Mouse (Mus musculus) CH12.LX (cell line): ENCODE data around the gene Fbxo31. TPM values are rescaled to one million over a fixed set of nuclear protein-coding genes. Genes with fewer than 3 reads are reported as not detected.

Experiments used
- DNase-seq: peaks from one replicate; pipeline ENCODE4 v3.0.0-alpha.2; 2013; ENCODE audit errors: extremely low read depth
- H3K27ac ChIP-seq: 2 replicates; pipeline ENCODE4 v1.5.1; 2012; ENCODE audit warnings: low read depth, mild to moderate bottlenecking, control low read depth, moderate library complexity; ENCODE audit not compliant: insufficient read depth
- H3K27me3 ChIP-seq: replicated peaks from 2 replicates; pipeline ENCODE3; 2012; ENCODE audit warnings: inconsistent platforms
- H3K36me3 ChIP-seq, 2 experiments: replicated peaks in 1 of 2; 2 replicates each; pipeline versions ENCODE3 to v1.6.1; 2012; ENCODE audit warnings: inconsistent platforms in 1 of 2, low read length in 1 of 2, mild to moderate bottlenecking in 1 of 2, mixed read lengths in 1 of 2, moderate library complexity in 1 of 2; ENCODE audit not compliant: control insufficient read depth in 1 of 2, insufficient read depth in 1 of 2
- H3K4me1 ChIP-seq, 2 experiments: 2 replicates each; pipeline ENCODE4 v1.6.1; 2012; ENCODE audit warnings: inconsistent platforms in 1 of 2, moderate library complexity in 1 of 2; ENCODE audit not compliant: insufficient read depth in 2 of 2, control insufficient read depth in 1 of 2
- H3K4me2 ChIP-seq: 2 replicates; pipeline ENCODE4 v1.6.1; 2012; ENCODE audit warnings: low read depth, mild to moderate bottlenecking, control low read depth; ENCODE audit not compliant: poor library complexity, insufficient read depth, severe bottlenecking
- H3K4me3 ChIP-seq, 3 experiments: fragments of 150-350 bp in 1 of 3; sonication (generic) in 1 of 3; replicated peaks in 1 of 3; 2 replicates each; pipeline versions ENCODE3 to v1.5.1; 2011 to 2012; ENCODE audit warnings: low read depth in 2 of 3, low read length in 2 of 3, mild to moderate bottlenecking in 2 of 3, moderate library complexity in 2 of 3, control low read depth in 1 of 3, improper control_type of control experiment in 1 of 3, inconsistent platforms in 1 of 3, mixed read lengths in 1 of 3; ENCODE audit not compliant: poor library complexity in 1 of 3
- H3K79me2 ChIP-seq: replicated peaks from 2 replicates; pipeline ENCODE4 v1.6.1; 2012; ENCODE audit warnings: mild to moderate bottlenecking, moderate library complexity; ENCODE audit not compliant: control insufficient read depth, poor library complexity, insufficient read depth, severe bottlenecking; ENCODE audit errors: extremely low read depth
- H3K9ac ChIP-seq: 2 replicates; pipeline ENCODE4 v1.6.1; 2012; ENCODE audit warnings: low read depth, mild to moderate bottlenecking, control low read depth, moderate library complexity; ENCODE audit not compliant: insufficient read depth
- H3K9me3 ChIP-seq: replicated peaks from 2 replicates; pipeline ENCODE3; 2012; ENCODE audit warnings: low read length, inconsistent platforms, mixed read lengths
- BHLHE40 ChIP-seq: IDR thresholded peaks from 2 replicates; pipeline ENCODE4 v1.6.1; 2011; ENCODE audit warnings: mild to moderate bottlenecking, low read depth, low read length, improper control_type of control experiment
- CHD1 ChIP-seq: IDR thresholded peaks from 2 replicates; pipeline ENCODE4 v1.6.1; 2012; ENCODE audit warnings: low read depth, low read length, improper control_type of control experiment, inconsistent platforms
- CTCF ChIP-seq, 2 experiments: IDR thresholded peaks in 1 of 2; conservative IDR thresholded peaks in 1 of 2; 2 replicates each; pipeline ENCODE4 v1.5.1; 2011 to 2012; ENCODE audit warnings: low read depth in 2 of 2, low read length in 2 of 2, improper control_type of control experiment in 1 of 2, inconsistent platforms in 1 of 2, mild to moderate bottlenecking in 1 of 2, moderate library complexity in 1 of 2
- EP300 ChIP-seq: IDR thresholded peaks from 2 replicates; pipeline ENCODE4 v1.6.1; 2011; ENCODE audit warnings: low read length, improper control_type of control experiment
- ETS1 ChIP-seq: conservative IDR thresholded peaks from 2 replicates; pipeline ENCODE4 v1.6.1; 2012; ENCODE audit warnings: low read depth, mild to moderate bottlenecking, inconsistent platforms, low read length, improper control_type of control experiment, moderate library complexity
- GABPA ChIP-seq: IDR thresholded peaks from 2 replicates; pipeline ENCODE4 v1.6.1; 2012; ENCODE audit warnings: low read depth, low read length, improper control_type of control experiment, inconsistent platforms; ENCODE audit not compliant: insufficient replicate concordance
- HCFC1 ChIP-seq: IDR thresholded peaks from 2 replicates; pipeline ENCODE4 v1.6.1; 2012; ENCODE audit warnings: low read depth, mild to moderate bottlenecking, inconsistent platforms, low read length, improper control_type of control experiment
- IRF4 ChIP-seq: IDR thresholded peaks from 2 replicates; pipeline ENCODE4 v1.6.1; 2014; ENCODE audit warnings: low read depth, mild to moderate bottlenecking, inconsistent platforms, low read length, improper control_type of control experiment
- JUND ChIP-seq: conservative IDR thresholded peaks from 2 replicates; pipeline ENCODE4 v1.6.1; 2011; ENCODE audit warnings: low read depth, low read length, improper control_type of control experiment
- MAFK ChIP-seq: IDR thresholded peaks from 2 replicates; pipeline ENCODE4 v1.6.1; 2011; ENCODE audit warnings: low read length, improper control_type of control experiment; ENCODE audit not compliant: insufficient replicate concordance
- MAX ChIP-seq: IDR thresholded peaks from 2 replicates; pipeline ENCODE4 v1.6.1; 2011; ENCODE audit warnings: low read length, improper control_type of control experiment
- MEF2A ChIP-seq: IDR thresholded peaks from 2 replicates; pipeline ENCODE4 v1.6.1; 2014; ENCODE audit warnings: low read depth, mild to moderate bottlenecking, inconsistent platforms, low read length, improper control_type of control experiment, borderline replicate concordance
- MXI1 ChIP-seq: IDR thresholded peaks from 2 replicates; pipeline ENCODE4 v1.6.1; 2011; ENCODE audit warnings: mild to moderate bottlenecking, low read depth, low read length, improper control_type of control experiment
- MYC ChIP-seq: IDR thresholded peaks from 2 replicates; pipeline ENCODE4 v1.6.1; 2011; ENCODE audit warnings: low read depth, mild to moderate bottlenecking, improper control_type of control experiment, low read length
- NELFE ChIP-seq: IDR thresholded peaks from 2 replicates; pipeline ENCODE4 v1.6.1; 2011; ENCODE audit warnings: low read depth, low read length, improper control_type of control experiment
- NRF1 ChIP-seq: IDR thresholded peaks from 2 replicates; pipeline ENCODE4 v1.6.1; 2014; ENCODE audit warnings: low read depth, mild to moderate bottlenecking, inconsistent platforms, low read length, improper control_type of control experiment, moderate library complexity
- PAX5 ChIP-seq: IDR thresholded peaks from 2 replicates; pipeline ENCODE4 v1.6.1; 2012; ENCODE audit warnings: low read length, inconsistent platforms, mixed read lengths
- POLR2A ChIP-seq: IDR thresholded peaks from 2 replicates; pipeline ENCODE4 v1.6.1; 2011; ENCODE audit warnings: low read depth, mild to moderate bottlenecking, improper control_type of control experiment, low read length
- POLR2AphosphoS2 ChIP-seq: IDR thresholded peaks from 2 replicates; pipeline ENCODE4 v1.6.1; 2011; ENCODE audit warnings: low read depth, low read length, improper control_type of control experiment
- RAD21 ChIP-seq: IDR thresholded peaks from 2 replicates; pipeline ENCODE4 v1.6.1; 2011; ENCODE audit warnings: low read depth, mild to moderate bottlenecking, low read length, improper control_type of control experiment, moderate library complexity
- RCOR1 ChIP-seq: conservative IDR thresholded peaks from 2 replicates; pipeline ENCODE4 v1.6.1; 2012; ENCODE audit warnings: low read depth, mild to moderate bottlenecking, inconsistent platforms, low read length, improper control_type of control experiment
- SIN3A ChIP-seq: IDR thresholded peaks from 2 replicates; pipeline ENCODE4 v1.6.1; 2012; ENCODE audit warnings: low read length, improper control_type of control experiment, inconsistent platforms
- SMC3 ChIP-seq: IDR thresholded peaks from 2 replicates; pipeline ENCODE4 v1.6.1; 2011; ENCODE audit warnings: low read depth, low read length, improper control_type of control experiment
- TBP ChIP-seq: conservative IDR thresholded peaks from 2 replicates; pipeline ENCODE4 v1.6.1; 2011; ENCODE audit warnings: low read depth, low read length, improper control_type of control experiment
- TCF12 ChIP-seq: IDR thresholded peaks from 2 replicates; pipeline ENCODE4 v1.6.1; 2014; ENCODE audit warnings: low read depth, mild to moderate bottlenecking, inconsistent platforms, low read length, improper control_type of control experiment
- UBTF ChIP-seq: IDR thresholded peaks from 2 replicates; pipeline ENCODE4 v1.6.1; 2012; ENCODE audit warnings: low read depth, mild to moderate bottlenecking, inconsistent platforms, low read length, improper control_type of control experiment, moderate library complexity
- USF1 ChIP-seq: IDR thresholded peaks from 2 replicates; pipeline ENCODE4 v1.6.1; 2014; ENCODE audit warnings: low read depth, mild to moderate bottlenecking, inconsistent platforms, low read length, improper control_type of control experiment
- USF2 ChIP-seq: conservative IDR thresholded peaks from 2 replicates; pipeline ENCODE4 v1.6.1; 2011; ENCODE audit warnings: low read depth, low read length, improper control_type of control experiment
- ZC3H11A ChIP-seq: IDR thresholded peaks from 2 replicates; pipeline ENCODE4 v1.6.1; 2012; ENCODE audit warnings: low read depth, mild to moderate bottlenecking, inconsistent platforms, low read length, improper control_type of control experiment
- ZMIZ1 ChIP-seq: IDR thresholded peaks from 2 replicates; pipeline ENCODE4 v1.6.1; 2012; ENCODE audit warnings: low read depth, mild to moderate bottlenecking, inconsistent platforms, low read length, improper control_type of control experiment
- ZNF384 ChIP-seq: IDR thresholded peaks from 2 replicates; pipeline ENCODE4 v1.6.1; 2012; ENCODE audit warnings: low read depth, low read length, improper control_type of control experiment, inconsistent platforms
- dilution Hi-C: fragments of 300-500 bp; cut with MboI; formaldehyde crosslinking; loops from 2 replicates; pipeline ENCODE4 v1.14.3; 2020; ENCODE audit warnings: low sequenced_read_pairs; ENCODE audit not compliant: extremely low pct_unique_long_range_greater_than_20kb, extremely low pct_ligation_motif_present
- in situ Hi-C: fragments of 300-500 bp; cut with MboI; formaldehyde crosslinking; loops from 3 replicates; pipeline ENCODE4 v1.14.3; 2019; ENCODE audit warnings: low sequenced_read_pairs, low pct_ligation_motif_present, low pct_unique_long_range_greater_than_20kb, mixed read lengths
- polyA plus RNA-seq: library from polyadenylated mRNA; unstranded; fragments of >175 nt; gene quantifications from 2 replicates; pipeline ENCODE4 v1.2.1, GENCODE M21; 2012; ENCODE audit warnings: low read depth; ENCODE audit not compliant: insufficient read length
- total RNA-seq, 2 experiments: library from RNA; depleted of rRNA; stranded (reverse); fragments of 300-350 nt in 1 of 2; fragments of >200 nt in 1 of 2; gene quantifications; 2 replicates each; pipeline ENCODE4 v1.2.3; 2012 to 2014

Fbxo31 gene
- total and polyA plus RNA-seq, 3 experiments: 13.2 to 24.7 (median 14.2) TPM

DNA sequence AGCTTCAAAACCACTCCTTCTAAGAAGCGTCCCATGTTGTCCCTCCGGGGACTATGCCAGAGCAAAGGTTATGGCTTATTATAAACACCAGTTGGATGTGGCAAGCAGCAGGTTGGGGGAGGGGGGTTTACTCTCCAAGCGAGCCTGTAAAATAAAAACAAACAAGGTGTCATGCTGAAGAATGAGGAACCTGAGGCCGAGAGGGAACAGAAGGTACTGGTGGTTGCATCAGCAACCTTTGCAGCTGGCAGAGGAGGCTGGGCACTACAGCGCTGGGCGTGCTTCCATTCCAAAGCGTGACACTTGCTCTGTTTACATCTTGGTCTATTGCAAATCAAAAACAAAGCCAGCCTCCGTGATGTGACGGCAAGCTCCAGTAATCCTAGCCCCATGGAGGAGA is 1.9 kb upstream of the Fbxo31 start:
- H3K27ac ChIP-seq: peak overlapping the region; percentile 54
- H3K9me3 ChIP-seq: no peaks in the 10 kb centered on the region
- H3K27me3 ChIP-seq: peaks cover 9% of the 10 kb centered on the region
- H3K4me3 ChIP-seq: no peak overlapping the region
- H3K36me3 ChIP-seq: peaks cover 0 to 5% of the 10 kb centered on the region in 2 experiments
- in situ Hi-C loops (loop anchor here (10.0 to 25.0 kb wide), 2 partner anchors 364 to 857 kb away; partner anchors contain the start of genes Banp, Car5a, Cyba and Mvd), dilution Hi-C loops (no loop called here)
- peak overlapping the region; percentile 30; the same call in 1 of the 2 replicates for H3K9ac ChIP-seq
- H3K4me1 ChIP-seq: peaks cover 23 to 48% of the 10 kb centered on the region in 2 experiments
- TF ChIP-seq RAD21 (no peak), USF2 (no peak), CTCF (conservative IDR thresholded peaks at IDR 0.05 in 1 of 2, IDR thresholded peaks at IDR 0.05 in 1 of 2; ENCODE audit: low read depth in 2 of 2, low read length in 2 of 2) (no peak), NRF1 (no peak), TBP (no peak), MXI1 (peak; percentile 56; the same call in 1 of the 2 replicates), NELFE (no peak), USF1 (no peak), ZNF384 (no peak), UBTF (no peak), IRF4 (0 out of 2 replicates have a peak, but pooled peaks have one; percentile 29), PAX5 (no peak), POLR2A (no peak), TCF12 (no peak), MAFK (no peak), HCFC1 (peak; percentile 48), JUND (no peak), POLR2AphosphoS2 (no peak), RCOR1 (0 out of 2 replicates have a peak, but pooled peaks have one; percentile 41), MAX (no peak; the same call in 1 of the 2 replicates), SMC3 (no peak), ZC3H11A (no peak), ZMIZ1 (no peak), BHLHE40 (peak; percentile 54), ETS1 (peak; percentile 45), EP300 (peak; percentile 44; the same call in 1 of the 2 replicates), SIN3A (peak; percentile 49; the same call in 1 of the 2 replicates), MYC (peak; percentile 39; the same call in 1 of the 2 replicates), GABPA (no peak), CHD1 (peak; percentile 43; the same call in 1 of the 2 replicates), MEF2A (no peak; the same call in 1 of the 2 replicates)
- DNase-seq: peak; percentile 76
- peaks cover 22% of the 10 kb centered on the region for H3K79me2 ChIP-seq
- H3K4me2 ChIP-seq: peak overlapping the region; percentile 58
